Mouse (Mus musculus) heart, embryonic 16.5 days (tissue): ENCODE measurements around the gene Gm20379. TPM values are rescaled to one million over a fixed set of nuclear protein-coding genes. Genes with fewer than 3 reads are reported as not detected.

Source experiments
- ATAC-seq: fragments of 200-750 bp; cut with Nextera tagmentation; replicated peaks from 2 replicates; pipeline ENCODE4 v1.8.0; 2017; ENCODE audit warnings: moderate number of reproducible peaks; ENCODE audit not compliant: insufficient read depth, low FRiP score; ENCODE audit errors: extremely low read depth
- H3K27ac ChIP-seq: fragments of 300-500 bp; sonication (generic); 2 replicates; pipeline ENCODE4 v1.5.1; 2014; ENCODE audit warnings: mild to moderate bottlenecking, low read length, control low read depth, moderate library complexity
- H3K27me3 ChIP-seq: fragments of 300-500 bp; sonication (generic); 2 replicates; pipeline ENCODE4 v1.6.1; 2014; ENCODE audit warnings: low read length, mixed read lengths; ENCODE audit not compliant: control insufficient read depth, insufficient read depth
- H3K36me3 ChIP-seq: fragments of 300-500 bp; sonication (generic); 2 replicates; pipeline ENCODE4 v1.6.1; 2014; ENCODE audit not compliant: control insufficient read depth, insufficient read depth
- H3K4me1 ChIP-seq: fragments of 300-500 bp; sonication (generic); 2 replicates; pipeline ENCODE4 v1.6.1; 2014; ENCODE audit warnings: low read length, mixed read lengths; ENCODE audit not compliant: control insufficient read depth, insufficient read depth
- H3K4me2 ChIP-seq: fragments of 300-500 bp; sonication (generic); 2 replicates; pipeline ENCODE4 v1.6.1; 2014; ENCODE audit warnings: low read depth, mild to moderate bottlenecking, control low read depth, low read length
- H3K4me3 ChIP-seq: fragments of 300-500 bp; sonication (generic); 2 replicates; pipeline ENCODE4 v1.5.1; 2014; ENCODE audit warnings: mild to moderate bottlenecking, control low read depth, low read length
- H3K9ac ChIP-seq: fragments of 300-500 bp; sonication (generic); 2 replicates; pipeline ENCODE4 v1.6.1; 2014; ENCODE audit warnings: low read length, control low read depth
- H3K9me3 ChIP-seq: fragments of 300-500 bp; sonication (generic); replicated peaks from 2 replicates; pipeline ENCODE4 v1.6.1; 2016; ENCODE audit warnings: low read length; ENCODE audit not compliant: control insufficient read depth
- WGBS: fragments of 180-500 bp; shearing (Covaris S2); extraction: QIAGEN DNeasy Blood & Tissue Kit; methylation state at CpG from one replicate; pipeline ENCODE4 v1.1.7; 2014; 5-methylcytosine and 5-hydroxymethylcytosine counted together
- polyA plus RNA-seq: library from polyadenylated mRNA; unstranded; fragments of >200 nt; fragmentation: Nextera tagmentation; extraction: Ambion mirVana; gene quantifications from 2 replicates; pipeline ENCODE4 v1.2.1, GENCODE M21; 2015

Gm20379 gene
- polyA plus RNA-seq, 1 experiment from 2014 or later, result 0.77 TPM

GRCm38 (mm10) chr13:92326030-92326429 is 20.2 kb downstream of the Gm20379 start:
- peaks cover 3% of the 10 kb centered on the region; the same call in 1 of the 2 replicates for H3K4me1 ChIP-seq
- ATAC-seq, result peak; percentile 52; the same call in 1 of the 2 replicates
- H3K4me3 ChIP-seq, result no peak overlapping the region
- no peak overlapping the region for H3K9ac ChIP-seq
- no peak overlapping the region for H3K4me2 ChIP-seq
- no peaks in the 10 kb centered on the region for H3K27me3 ChIP-seq
- 57% methylated on average over 5 of the region's 5 CpGs for WGBS
- no peak overlapping the region for H3K27ac ChIP-seq
- H3K36me3 ChIP-seq, result peaks cover 5% of the 10 kb centered on the region
- no peaks in the 10 kb centered on the region for H3K9me3 ChIP-seq

- 72% methylated on average over 2 of the region's 2 CpGs for WGBS
- no peak for ATAC-seq
- H3K27ac ChIP-seq, result no peak overlapping the region
These were observed 22.2 kb downstream of the Gm20379 start for GRCm38 (mm10) chr13:92328000-92328399.

GRCm38 (mm10) chr13:92330621-92331020 is 24.8 kb downstream of the Gm20379 start:
- Histone ChIP-seq H3K27ac (no peak overlapping the region), H3K9ac (no peak overlapping the region), H3K4me1 (peaks cover 3% of the 10 kb centered on the region; the same call in 1 of the 2 replicates), H3K27me3 (no peaks in the 10 kb centered on the region), H3K9me3 (no peaks in the 10 kb centered on the region), H3K4me3 (no peak overlapping the region), H3K36me3 (no peaks in the 10 kb centered on the region), H3K4me2 (no peak overlapping the region)
- 88% methylated on average over 3 of the region's 3 CpGs for WGBS
- ATAC-seq, result no peak

More at GRCm38 (mm10) chr13:92328000-92328399, 22.2 kb downstream of the Gm20379 start:
- H3K9me3 ChIP-seq, result no peaks in the 10 kb centered on the region
- no peaks in the 10 kb centered on the region for H3K27me3 ChIP-seq
- H3K4me3 ChIP-seq, result no peak overlapping the region
- no peak overlapping the region for H3K4me2 ChIP-seq
- H3K4me1 ChIP-seq, result peaks cover 3% of the 10 kb centered on the region; the same call in 1 of the 2 replicates
- H3K36me3 ChIP-seq, result no peaks in the 10 kb centered on the region
- no peak overlapping the region for H3K9ac ChIP-seq

GRCm38 (mm10) chr13:92332103-92332879 is 26.5 kb downstream of the Gm20379 start:
- Histone ChIP-seq H3K9ac (no peak overlapping the region), H3K27me3 (no peaks in the 10 kb centered on the region), H3K4me1 (no peaks in the 10 kb centered on the region), H3K4me2 (no peak overlapping the region), H3K9me3 (no peaks in the 10 kb centered on the region), H3K27ac (no peak overlapping the region), H3K36me3 (no peaks in the 10 kb centered on the region), H3K4me3 (no peak overlapping the region)
- ATAC-seq, result no peak
- WGBS, result 88% methylated on average over 15 of the region's 15 CpGs

GRCm38 (mm10) chr13:92336857-92337256 is 31.1 kb downstream of the Gm20379 start:
- Histone ChIP-seq H3K9me3 (no peaks in the 10 kb centered on the region), H3K27me3 (no peaks in the 10 kb centered on the region), H3K4me3 (no peak overlapping the region), H3K9ac (no peak overlapping the region), H3K27ac (no peak overlapping the region), H3K4me2 (no peak overlapping the region), H3K4me1 (no peaks in the 10 kb centered on the region), H3K36me3 (peaks cover 11% of the 10 kb centered on the region)
- WGBS, result 91% methylated on average over 1 of the region's 1 CpGs
- ATAC-seq, result no peak

- WGBS, result 67% methylated on average over 6 of the region's 6 CpGs
- no peaks in the 10 kb centered on the region for H3K27me3 ChIP-seq
- no peaks in the 10 kb centered on the region for H3K4me1 ChIP-seq
- H3K4me2 ChIP-seq, result no peak overlapping the region
- no peaks in the 10 kb centered on the region for H3K9me3 ChIP-seq
- ATAC-seq, result no peak
- no peak overlapping the region for H3K9ac ChIP-seq
- no peak overlapping the region for H3K27ac ChIP-seq
- H3K36me3 ChIP-seq, result peaks cover 14% of the 10 kb centered on the region
- no peak overlapping the region for H3K4me3 ChIP-seq
These were observed 32.1 kb downstream of the Gm20379 start for GRCm38 (mm10) chr13:92337773-92338462.

- peaks cover 23% of the 10 kb centered on the region for H3K36me3 ChIP-seq
- no peak overlapping the region for H3K4me3 ChIP-seq
- no peak overlapping the region for H3K27ac ChIP-seq
- no peak overlapping the region for H3K9ac ChIP-seq
- H3K27me3 ChIP-seq, result no peaks in the 10 kb centered on the region
- H3K4me2 ChIP-seq, result no peak overlapping the region
- 89% methylated on average over 3 of the region's 3 CpGs for WGBS
- no peak for ATAC-seq
- H3K9me3 ChIP-seq, result no peaks in the 10 kb centered on the region
- H3K4me1 ChIP-seq, result no peaks in the 10 kb centered on the region
These were observed 34.0 kb downstream of the Gm20379 start for GRCm38 (mm10) chr13:92339787-92340186.

GRCm38 (mm10) chr13:92344033-92344432 is 38.3 kb downstream of the Gm20379 start:
- Histone ChIP-seq H3K9me3 (no peaks in the 10 kb centered on the region), H3K36me3 (peaks cover 34% of the 10 kb centered on the region), H3K27me3 (no peaks in the 10 kb centered on the region), H3K4me2 (no peak overlapping the region), H3K27ac (no peak overlapping the region), H3K4me1 (no peaks in the 10 kb centered on the region), H3K4me3 (no peak overlapping the region), H3K9ac (no peak overlapping the region)
- no peak for ATAC-seq
- WGBS, result 95% methylated on average over 8 of the region's 8 CpGs

- Histone ChIP-seq H3K36me3 (peaks cover 25% of the 10 kb centered on the region; the same call in 1 of the 2 replicates), H3K9me3 (no peaks in the 10 kb centered on the region), H3K27ac (no peak overlapping the region), H3K27me3 (no peaks in the 10 kb centered on the region), H3K9ac (no peak overlapping the region), H3K4me2 (no peak overlapping the region), H3K4me1 (no peaks in the 10 kb centered on the region), H3K4me3 (no peak overlapping the region)
- 84% methylated on average over 5 of the region's 5 CpGs for WGBS
- ATAC-seq, result no peak
These were observed 40.6 kb downstream of the Gm20379 start for GRCm38 (mm10) chr13:92346338-92346737.
